Mouse (Mus musculus): ENCODE data around the gene Gadd45g.

GRCm38 (mm10) chr13:51806220-51806619 is 40.3 kb upstream of the Gadd45g start:
- no peak for TF ChIP-seq CTCF (IDR thresholded peaks at IDR 0.05; ENCODE audit: borderline replicate concordance, extremely low read depth, insufficient read depth, insufficient read length)
- no peak for TF ChIP-seq POLR2A (IDR thresholded peaks at IDR 0.05; ENCODE audit: borderline replicate concordance, extremely low read depth, insufficient read depth, insufficient read length, poor library complexity, severe bottlenecking)

Measured in brain, embryonic 14.5 days (tissue).